Comparison of ENCODE assay signal across 12 mouse cellular contexts in the genomic region with DNA sequence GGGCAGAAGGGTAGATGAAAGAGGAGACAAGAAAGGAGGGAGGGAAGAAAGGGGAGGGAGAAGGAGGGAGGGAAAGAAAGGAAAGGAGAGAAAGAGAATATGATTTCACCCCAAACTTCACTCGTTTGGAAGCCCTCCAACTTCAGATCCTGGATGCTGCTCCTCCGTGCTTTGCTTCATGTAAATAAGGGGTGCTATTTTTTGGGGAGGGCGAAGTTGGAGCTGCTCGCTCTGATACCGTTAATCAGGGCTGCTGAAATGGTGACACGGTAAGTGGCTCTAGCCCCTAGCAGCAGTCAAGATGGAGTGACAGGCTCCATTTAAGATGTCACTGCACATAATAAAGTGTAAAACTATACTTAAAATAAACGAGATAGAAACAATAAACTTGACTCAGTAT.
DNase-seq lines count a peak whose midpoint lies in the region; ATAC-seq and TF ChIP-seq lines count a peak whose summit lies in the region.
"Had no signal": no experiment of that assay in that cellular context is flagged by ENCODE, and none has a peak within 500 bp of the region (broad histone marks: within the 10 kb centered on the region; RNA-seq: fewer than 3 reads in every experiment).

No protein-coding gene starts in this region.

- H3K9me3 ChIP-seq in hindbrain, embryonic 13.5 days, result no peaks in the 10 kb centered on the region
- no peaks in the 10 kb centered on the region for H3K9me3 ChIP-seq in midbrain, postnatal 0 days (ENCODE audit: low read length)
- H3K9me3 ChIP-seq: megakaryocyte, embryonic 14.5 days had no signal

- H3K27ac ChIP-seq in layer of hippocampus, adult 2 months, result peak overlapping the region; percentile 70
- peak overlapping the region; percentile 58; the same call in 1 of the 2 replicates for H3K27ac ChIP-seq in hindbrain, embryonic 13.5 days
- no peak overlapping the region for H3K27ac ChIP-seq in midbrain, postnatal 0 days (ENCODE audit: low read depth, low read length)

- intact Hi-C loops in heart, postnatal 10 days (cut with DNase I), result no loop called here

- H3K4me2 ChIP-seq in hindbrain, embryonic 13.5 days, result no peak overlapping the region
- H3K4me2 ChIP-seq in midbrain, postnatal 0 days (ENCODE audit: low read depth, low read length, poor library complexity, severe bottlenecking), result peak overlapping the region; percentile 18

- H3K9ac ChIP-seq in hindbrain, embryonic 13.5 days, result peak overlapping the region; percentile 10; the same call in 1 of the 2 replicates
- no peak overlapping the region for H3K9ac ChIP-seq in midbrain, postnatal 0 days (replicated peaks; ENCODE audit: low read length, poor library complexity, severe bottlenecking)

- peaks cover 79% of the 10 kb centered on the region for H3K4me1 ChIP-seq in hindbrain, embryonic 13.5 days (replicated peaks)
- peaks cover 27% of the 10 kb centered on the region for H3K4me1 ChIP-seq in midbrain, postnatal 0 days (ENCODE audit: insufficient read depth, low read length)

- no peaks in the 10 kb centered on the region for H3K36me3 ChIP-seq in hindbrain, embryonic 13.5 days
- H3K36me3 ChIP-seq in midbrain, postnatal 0 days (ENCODE audit: insufficient read depth, low read length), result no peaks in the 10 kb centered on the region

- ATAC-seq in hindbrain, embryonic 13.5 days (ENCODE audit: low FRiP score), result no peak
- ATAC-seq in midbrain, postnatal 0 days (ENCODE audit: low FRiP score), result no peak
- no peak for ATAC-seq in erythroblast, adult 5-6 weeks (replicated peaks; ENCODE audit: low FRiP score, poor library complexity, severe bottlenecking)

- peak; percentile 72 for DNase-seq in heart, adult 11 months
- no peak for DNase-seq in heart, postnatal 10 days
- no peak for DNase-seq in layer of hippocampus, adult 2 months (ENCODE audit: low spot score in 2 of 2)
- DNase-seq in layer of hippocampus, adult 18-20 months (ENCODE audit: low spot score in 2 of 2), result no peak
- no peak for DNase-seq in midbrain, postnatal 0 days (ENCODE audit: low spot score)
- no peak for DNase-seq in spleen, postnatal 36 days (ENCODE audit: low spot score in 2 of 2)
- DNase-seq: adrenal gland, postnatal 14 days; cerebellum, adult 9-10 months; kidney, adult 11 months had no signal

- H3K4me3 ChIP-seq in layer of hippocampus, adult 2 months, result no peak overlapping the region; the same call in 1 of the 2 replicates
- H3K4me3 ChIP-seq in hindbrain, embryonic 13.5 days, result no peak overlapping the region
- no peak overlapping the region for H3K4me3 ChIP-seq in midbrain, postnatal 0 days (ENCODE audit: low read depth, low read length)
- H3K4me3 ChIP-seq: megakaryocyte, embryonic 14.5 days had no signal

- 11% methylated on average over 7 of the region's 7 CpGs for WGBS in hindbrain, embryonic 13.5 days
- 14% methylated on average over 7 of the region's 7 CpGs for WGBS in midbrain, postnatal 0 days

- no peak for TF ChIP-seq CTCF in layer of hippocampus, adult 2 months (conservative IDR thresholded peaks at IDR 0.05)
- TF ChIP-seq CTCF in midbrain, postnatal 0 days (IDR thresholded peaks at IDR 0.05), result no peak

- no peaks in the 10 kb centered on the region for H3K27me3 ChIP-seq in hindbrain, embryonic 13.5 days
- H3K27me3 ChIP-seq in midbrain, postnatal 0 days (ENCODE audit: insufficient read depth, low read length), result no peaks in the 10 kb centered on the region
- H3K27me3 ChIP-seq: megakaryocyte, embryonic 14.5 days had no signal
